Mouse (Mus musculus): ENCODE results near the gene Mapk3. TPM values are rescaled to one million over a fixed set of nuclear protein-coding genes. Genes with fewer than 3 reads are reported as not detected.

Gene Mapk3
- total and polyA plus RNA-seq, 3 experiments = 5.2 to 45.1 TPM; not detected in 1

- Histone ChIP-seq H3K4me3 (ENCODE audit: control insufficient read depth in 1 of 2, insufficient read depth in 1 of 2, low read depth in 2 of 2, low read length in 2 of 2) (no peak overlapping the region), H3K9me3 (replicated peaks; ENCODE audit: insufficient read depth, low read length) (no peaks in the 10 kb centered on the region), H3K4me1 (ENCODE audit: control insufficient read depth in 1 of 2, insufficient read depth in 2 of 2, low read length in 2 of 2) (no peaks in the 10 kb centered on the region), H3K9ac (ENCODE audit: control insufficient read depth, low read depth, low read length, poor library complexity, severe bottlenecking) (no peak overlapping the region), H3K36me3 (ENCODE audit: control insufficient read depth in 1 of 2, insufficient read depth in 2 of 2, low read length in 2 of 2) (no peaks in the 10 kb centered on the region), H3K27ac (ENCODE audit: control insufficient read depth, low read depth, low read length) (no peak overlapping the region), H3K27me3 (ENCODE audit: control insufficient read depth in 1 of 2, insufficient read depth in 2 of 2, low read length in 2 of 2) (peaks cover 0 to 2% of the 10 kb centered on the region in 2 experiments; a peak in 1 of 4 replicates), H3K79me2 (ENCODE audit: control insufficient read depth, insufficient read depth, low read length, poor library complexity) (no peaks in the 10 kb centered on the region)
- DNase-seq (ENCODE audit: low read depth, low spot score) = no peak
- TF ChIP-seq CHD2 (IDR thresholded peaks at IDR 0.05; ENCODE audit: low read length) (no peak), ETS1 (IDR thresholded peaks at IDR 0.05; ENCODE audit: low read depth, low read length) (no peak), TBP (IDR thresholded peaks at IDR 0.05; ENCODE audit: low read depth, low read length) (no peak), RCOR1 (IDR thresholded peaks at IDR 0.05; ENCODE audit: low read depth, low read length) (no peak), TAL1 (IDR thresholded peaks at IDR 0.05; ENCODE audit: low read length) (no peak)
These were observed 13.3 kb upstream of the Mapk3 start for GRCm38 (mm10) chr7:126746066-126746465.

- no peak overlapping the region for H3K4me3 ChIP-seq (ENCODE audit: control insufficient read depth in 1 of 2, insufficient read depth in 1 of 2, low read depth in 2 of 2, low read length in 2 of 2)
- no peak for DNase-seq (ENCODE audit: low read depth, low spot score)
These were observed 12.6 kb upstream of the Mapk3 start for GRCm38 (mm10) chr7:126746798-126747197.

GRCm38 (mm10) chr7:126748824-126749223, 10.6 kb upstream of the Mapk3 start:
- peaks cover 0 to 2% of the 10 kb centered on the region in 2 experiments; a peak in 1 of 4 replicates for H3K27me3 ChIP-seq (ENCODE audit: control insufficient read depth in 1 of 2, insufficient read depth in 2 of 2, low read length in 2 of 2)
- TF ChIP-seq MYB (IDR thresholded peaks at IDR 0.05; ENCODE audit: low read depth, low read length) (no peak), GATA1 (IDR thresholded peaks at IDR 0.05; ENCODE audit: low read depth, low read length) (no peak), UBTF (IDR thresholded peaks at IDR 0.05; ENCODE audit: borderline replicate concordance, insufficient read depth, low read depth, low read length) (no peak), POLR2A (IDR thresholded peaks at IDR 0.05; ENCODE audit: control insufficient read depth in 1 of 2, insufficient read depth in 1 of 2, low read depth in 1 of 2, low read length in 2 of 2, poor library complexity in 1 of 2) (no peak), MAX (IDR thresholded peaks at IDR 0.05; ENCODE audit: low read length) (no peak), NRF1 (IDR thresholded peaks at IDR 0.05; ENCODE audit: insufficient read depth, low read depth, low read length, poor library complexity, severe bottlenecking) (no peak), KAT2A (conservative IDR thresholded peaks at IDR 0.05; ENCODE audit: low read depth, low read length) (no peak), JUND (IDR thresholded peaks at IDR 0.05; ENCODE audit: low read depth, low read length) (no peak), CTCF (IDR thresholded peaks at IDR 0.05 in 2 of 3, conservative IDR thresholded peaks at IDR 0.05 in 1 of 3; ENCODE audit: control insufficient read depth in 1 of 3, insufficient read depth in 1 of 3, low read depth in 2 of 3, low read length in 3 of 3, poor library complexity in 1 of 3, severe bottlenecking in 1 of 3) (no peak), MXI1 (IDR thresholded peaks at IDR 0.05; ENCODE audit: low read depth, low read length) (no peak), POLR2AphosphoS5 (IDR thresholded peaks at IDR 0.05; ENCODE audit: borderline replicate concordance, low read depth, low read length) (no peak), SIN3A (IDR thresholded peaks at IDR 0.05; ENCODE audit: low read length) (no peak), MAZ (IDR thresholded peaks at IDR 0.05; ENCODE audit: low read depth, low read length) (no peak), SMC3 (IDR thresholded peaks at IDR 0.05; ENCODE audit: low read depth, low read length) (no peak), HCFC1 (IDR thresholded peaks at IDR 0.05; ENCODE audit: low read depth, low read length) (no peak), TCF12 (IDR thresholded peaks at IDR 0.05; ENCODE audit: low read depth, low read length) (no peak), TAL1 (IDR thresholded peaks at IDR 0.05; ENCODE audit: low read length) (no peak), MAFK (IDR thresholded peaks at IDR 0.05; ENCODE audit: borderline replicate concordance, low read depth, low read length) (no peak)
- DNase-seq (ENCODE audit: low read depth, low spot score) = no peak
- no peaks in the 10 kb centered on the region for H3K36me3 ChIP-seq (ENCODE audit: control insufficient read depth in 1 of 2, insufficient read depth in 2 of 2, low read length in 2 of 2)
- no peak overlapping the region for H3K4me3 ChIP-seq (ENCODE audit: control insufficient read depth in 1 of 2, insufficient read depth in 1 of 2, low read depth in 2 of 2, low read length in 2 of 2)
- no peaks in the 10 kb centered on the region for H3K4me1 ChIP-seq (ENCODE audit: control insufficient read depth in 1 of 2, insufficient read depth in 2 of 2, low read length in 2 of 2)
- H3K27ac ChIP-seq (ENCODE audit: control insufficient read depth, low read depth, low read length) = no peak overlapping the region
- no peaks in the 10 kb centered on the region for H3K79me2 ChIP-seq (ENCODE audit: control insufficient read depth, insufficient read depth, low read length, poor library complexity)
- no peak overlapping the region for H3K9ac ChIP-seq (ENCODE audit: control insufficient read depth, low read depth, low read length, poor library complexity, severe bottlenecking)
- no peaks in the 10 kb centered on the region for H3K9me3 ChIP-seq (replicated peaks; ENCODE audit: insufficient read depth, low read length)

More at GRCm38 (mm10) chr7:126746798-126747197, 12.6 kb upstream of the Mapk3 start:
- Histone ChIP-seq H3K36me3 (ENCODE audit: control insufficient read depth in 1 of 2, insufficient read depth in 2 of 2, low read length in 2 of 2) (no peaks in the 10 kb centered on the region), H3K4me1 (ENCODE audit: control insufficient read depth in 1 of 2, insufficient read depth in 2 of 2, low read length in 2 of 2) (no peaks in the 10 kb centered on the region), H3K27ac (ENCODE audit: control insufficient read depth, low read depth, low read length) (no peak overlapping the region), H3K9me3 (replicated peaks; ENCODE audit: insufficient read depth, low read length) (no peaks in the 10 kb centered on the region), H3K27me3 (ENCODE audit: control insufficient read depth in 1 of 2, insufficient read depth in 2 of 2, low read length in 2 of 2) (peaks cover 0 to 2% of the 10 kb centered on the region in 2 experiments; a peak in 1 of 4 replicates), H3K79me2 (ENCODE audit: control insufficient read depth, insufficient read depth, low read length, poor library complexity) (no peaks in the 10 kb centered on the region), H3K9ac (ENCODE audit: control insufficient read depth, low read depth, low read length, poor library complexity, severe bottlenecking) (no peak overlapping the region)
- no peak for TF ChIP-seq CHD1 (IDR thresholded peaks at IDR 0.05; ENCODE audit: low read depth, low read length)
- no peak for TF ChIP-seq USF2 (IDR thresholded peaks at IDR 0.05; ENCODE audit: borderline replicate concordance in 1 of 2, insufficient read depth in 1 of 2, low read depth in 1 of 2, low read length in 2 of 2)
- no peak for TF ChIP-seq EP300 (IDR thresholded peaks at IDR 0.05; ENCODE audit: low read depth in 1 of 2, low read length in 2 of 2)
- no peak for TF ChIP-seq MAX (IDR thresholded peaks at IDR 0.05; ENCODE audit: low read length)
- TF ChIP-seq ZNF384 (IDR thresholded peaks at IDR 0.05; ENCODE audit: low read depth, low read length) = no peak
- TF ChIP-seq ZMIZ1 (IDR thresholded peaks at IDR 0.05; ENCODE audit: low read depth, low read length) = no peak
- no peak for TF ChIP-seq ELF1 (IDR thresholded peaks at IDR 0.05; ENCODE audit: low read depth, low read length)
- no peak for TF ChIP-seq BHLHE40 (IDR thresholded peaks at IDR 0.05; ENCODE audit: borderline replicate concordance, low read depth, low read length)
- TF ChIP-seq MAFK (IDR thresholded peaks at IDR 0.05; ENCODE audit: borderline replicate concordance, low read depth, low read length) = no peak
- no peak for TF ChIP-seq CTCF (IDR thresholded peaks at IDR 0.05 in 2 of 3, conservative IDR thresholded peaks at IDR 0.05 in 1 of 3; ENCODE audit: control insufficient read depth in 1 of 3, insufficient read depth in 1 of 3, low read depth in 2 of 3, low read length in 3 of 3, poor library complexity in 1 of 3, severe bottlenecking in 1 of 3)
- no peak for TF ChIP-seq GABPA (IDR thresholded peaks at IDR 0.05; ENCODE audit: low read depth, low read length)
- no peak for TF ChIP-seq NRF1 (IDR thresholded peaks at IDR 0.05; ENCODE audit: insufficient read depth, low read depth, low read length, poor library complexity, severe bottlenecking)

All from MEL (cell line).